Mouse (Mus musculus): ENCODE measurements at regions not wholly inside any gene's neighbourhood (a gene's known extent, or its start where the extent isn't known, plus 50 kb on each side); places are given as distances from the start of the nearest gene placed in this dataset.

- DNase-seq (ENCODE audit: low spot score) = no peak
Measured at GRCm38 (mm10) chr1:143881192-143881591, 104.1 kb downstream of the Uchl5 start.

- DNase-seq (ENCODE audit: low spot score) = no peak
Measured at GRCm38 (mm10) chr1:143879622-143880021, 102.5 kb downstream of the Uchl5 start.

- no peak for DNase-seq (ENCODE audit: low spot score)
Measured at GRCm38 (mm10) chr1:143878266-143878665, 101.2 kb downstream of the Uchl5 start.

GRCm38 (mm10) chr1:143860319-143860718, 83.2 kb downstream of the Uchl5 start:
- DNase-seq (ENCODE audit: low spot score) = no peak

- no peak for DNase-seq (ENCODE audit: low spot score)
Measured at GRCm38 (mm10) chr1:143858532-143858931, 81.5 kb downstream of the Uchl5 start.
